Mouse (Mus musculus): ENCODE measurements at regions not wholly inside any gene's neighbourhood (a gene's known extent, or its start where the extent isn't known, plus 50 kb on each side); places are given as distances from the start of the nearest gene placed in this dataset.

- Histone ChIP-seq H3K36me3 (replicated peaks in 1 of 2; ENCODE audit: control insufficient read depth in 1 of 2, insufficient read depth in 1 of 2, low read length in 1 of 2) (peaks cover 3% of the 10 kb centered on the region in 2 experiments), H3K4me1 (ENCODE audit: control insufficient read depth in 1 of 2, insufficient read depth in 2 of 2) (peaks cover 5 to 18% of the 10 kb centered on the region in 2 experiments; a peak in 3 of 4 replicates), H3K27ac (ENCODE audit: insufficient read depth, low read depth) (peak overlapping the region; percentile 83), H3K9ac (ENCODE audit: insufficient read depth, low read depth) (peak overlapping the region; percentile 58), H3K79me2 (replicated peaks; ENCODE audit: control insufficient read depth, extremely low read depth, insufficient read depth, poor library complexity, severe bottlenecking) (peaks cover 49% of the 10 kb centered on the region), H3K27me3 (replicated peaks) (no peaks in the 10 kb centered on the region), H3K4me2 (ENCODE audit: insufficient read depth, low read depth, poor library complexity, severe bottlenecking) (peak overlapping the region; percentile 89), H3K4me3 (replicated peaks in 1 of 3; ENCODE audit: low read depth in 2 of 3, low read length in 2 of 3, poor library complexity in 1 of 3) (peak overlapping the region; percentile 58 to 90 (median 86)), H3K9me3 (replicated peaks; ENCODE audit: low read length) (no peaks in the 10 kb centered on the region)
- dilution Hi-C loops (cut with MboI; ENCODE audit: extremely low pct_ligation_motif_present, extremely low pct_unique_long_range_greater_than_20kb, low sequenced_read_pairs) (no loop called here), in situ Hi-C loops (cut with MboI; ENCODE audit: low pct_ligation_motif_present, low pct_unique_long_range_greater_than_20kb, low sequenced_read_pairs) (loop anchor here (5.0 to 10.0 kb wide), 2 partner anchors 64 to 589 kb away; no protein-coding TSS in a partner anchor)
- TF ChIP-seq IRF4 (IDR thresholded peaks at IDR 0.05; ENCODE audit: low read depth, low read length) (no peak), SMC3 (IDR thresholded peaks at IDR 0.05; ENCODE audit: low read depth, low read length) (no peak), ZKSCAN1 (IDR thresholded peaks at IDR 0.05; ENCODE audit: borderline replicate concordance, low read depth, low read length) (no peak), ZC3H11A (IDR thresholded peaks at IDR 0.05; ENCODE audit: low read depth, low read length) (no peak), NRF1 (IDR thresholded peaks at IDR 0.05; ENCODE audit: low read depth, low read length) (no peak), CTCF (conservative IDR thresholded peaks at IDR 0.05 in 1 of 2, IDR thresholded peaks at IDR 0.05 in 1 of 2; ENCODE audit: low read depth in 2 of 2, low read length in 2 of 2) (no peak), MAZ (IDR thresholded peaks at IDR 0.05; ENCODE audit: low read depth, low read length) (no peak), RCOR1 (conservative IDR thresholded peaks at IDR 0.05; ENCODE audit: low read depth, low read length) (no peak), RAD21 (IDR thresholded peaks at IDR 0.05; ENCODE audit: low read depth, low read length) (no peak), CHD1 (IDR thresholded peaks at IDR 0.05; ENCODE audit: low read depth, low read length) (no peak), POLR2AphosphoS2 (IDR thresholded peaks at IDR 0.05; ENCODE audit: low read depth, low read length) (no peak)
- peak; percentile 33 for DNase-seq (ENCODE audit: extremely low read depth)
These were observed 55.9 kb upstream of the Ifne start for GRCm38 (mm10) chr4:88935901-88936300.

- in situ Hi-C loops (cut with MboI; ENCODE audit: low pct_ligation_motif_present, low pct_unique_long_range_greater_than_20kb, low sequenced_read_pairs): loop anchor here (5.0 to 10.0 kb wide), 2 partner anchors 63 to 589 kb away; no protein-coding TSS in a partner anchor
- peak overlapping the region; percentile 99 for H3K4me2 ChIP-seq (ENCODE audit: insufficient read depth, low read depth, poor library complexity, severe bottlenecking)
- peak overlapping the region; percentile 58 to 90 (median 86) for H3K4me3 ChIP-seq (replicated peaks in 1 of 3; ENCODE audit: low read depth in 2 of 3, low read length in 2 of 3, poor library complexity in 1 of 3)
- no peaks in the 10 kb centered on the region for H3K27me3 ChIP-seq (replicated peaks)
- H3K9ac ChIP-seq (ENCODE audit: insufficient read depth, low read depth): peak overlapping the region; percentile 58
- peak; percentile 75 for DNase-seq (ENCODE audit: extremely low read depth)
- peaks cover 3 to 4% of the 10 kb centered on the region in 2 experiments for H3K36me3 ChIP-seq (replicated peaks in 1 of 2; ENCODE audit: control insufficient read depth in 1 of 2, insufficient read depth in 1 of 2, low read length in 1 of 2)
- no peaks in the 10 kb centered on the region for H3K9me3 ChIP-seq (replicated peaks; ENCODE audit: low read length)
- peak overlapping the region; percentile 84 for H3K27ac ChIP-seq (ENCODE audit: insufficient read depth, low read depth)
- peaks cover 5 to 18% of the 10 kb centered on the region in 2 experiments; a peak in 3 of 4 replicates for H3K4me1 ChIP-seq (ENCODE audit: control insufficient read depth in 1 of 2, insufficient read depth in 2 of 2)
- H3K79me2 ChIP-seq (replicated peaks; ENCODE audit: control insufficient read depth, extremely low read depth, insufficient read depth, poor library complexity, severe bottlenecking): peaks cover 50% of the 10 kb centered on the region
- dilution Hi-C loops (cut with MboI; ENCODE audit: extremely low pct_ligation_motif_present, extremely low pct_unique_long_range_greater_than_20kb, low sequenced_read_pairs): no loop called here
- TF ChIP-seq UBTF (IDR thresholded peaks at IDR 0.05; ENCODE audit: low read depth, low read length) (no peak), CTCF (conservative IDR thresholded peaks at IDR 0.05 in 1 of 2, IDR thresholded peaks at IDR 0.05 in 1 of 2; ENCODE audit: low read depth in 2 of 2, low read length in 2 of 2) (no peak), ETS1 (conservative IDR thresholded peaks at IDR 0.05; ENCODE audit: low read depth, low read length) (no peak), MAZ (IDR thresholded peaks at IDR 0.05; ENCODE audit: low read depth, low read length) (0 out of 2 replicates have a peak, but pooled peaks have one; percentile 44), MAFK (IDR thresholded peaks at IDR 0.05; ENCODE audit: insufficient replicate concordance, low read length) (no peak), GABPA (IDR thresholded peaks at IDR 0.05; ENCODE audit: insufficient replicate concordance, low read depth, low read length) (no peak), JUN (IDR thresholded peaks at IDR 0.05; ENCODE audit: insufficient read depth, low read depth, low read length) (no peak), PAX5 (IDR thresholded peaks at IDR 0.05; ENCODE audit: low read length) (no peak), IRF4 (IDR thresholded peaks at IDR 0.05; ENCODE audit: low read depth, low read length) (no peak), USF2 (conservative IDR thresholded peaks at IDR 0.05; ENCODE audit: low read depth, low read length) (no peak), ELF1 (IDR thresholded peaks at IDR 0.05; ENCODE audit: low read depth, low read length) (peak; percentile 73), TBP (conservative IDR thresholded peaks at IDR 0.05; ENCODE audit: low read depth, low read length) (peak; percentile 60), MAX (IDR thresholded peaks at IDR 0.05; ENCODE audit: low read length) (no peak), NELFE (IDR thresholded peaks at IDR 0.05; ENCODE audit: low read depth, low read length) (0 out of 2 replicates have a peak, but pooled peaks have one; percentile 20), POLR2A (IDR thresholded peaks at IDR 0.05; ENCODE audit: low read depth, low read length) (peak; percentile 50), TCF12 (IDR thresholded peaks at IDR 0.05; ENCODE audit: low read depth, low read length) (peak; percentile 53), USF1 (IDR thresholded peaks at IDR 0.05; ENCODE audit: low read depth, low read length) (no peak), MYC (IDR thresholded peaks at IDR 0.05; ENCODE audit: low read depth, low read length) (no peak), ZMIZ1 (IDR thresholded peaks at IDR 0.05; ENCODE audit: low read depth, low read length) (no peak), SMC3 (IDR thresholded peaks at IDR 0.05; ENCODE audit: low read depth, low read length) (no peak), JUND (conservative IDR thresholded peaks at IDR 0.05; ENCODE audit: low read depth, low read length) (no peak), CHD2 (IDR thresholded peaks at IDR 0.05; ENCODE audit: low read length) (0 out of 2 replicates have a peak, but pooled peaks have one; percentile 43), ZC3H11A (IDR thresholded peaks at IDR 0.05; ENCODE audit: low read depth, low read length) (no peak), BHLHE40 (IDR thresholded peaks at IDR 0.05; ENCODE audit: low read depth, low read length) (no peak; the same call in 1 of the 2 replicates), SIN3A (IDR thresholded peaks at IDR 0.05; ENCODE audit: low read length) (0 out of 2 replicates have a peak, but pooled peaks have one; percentile 7), RAD21 (IDR thresholded peaks at IDR 0.05; ENCODE audit: low read depth, low read length) (no peak), E2F4 (IDR thresholded peaks at IDR 0.05; ENCODE audit: insufficient replicate concordance, low read depth, low read length) (no peak)
These were observed 55.3 kb upstream of the Ifne start for GRCm38 (mm10) chr4:88935316-88935715.
